Mouse (Mus musculus): ENCODE data around the gene Eef1e1. TPM values are rescaled to one million over a fixed set of nuclear protein-coding genes. Genes with fewer than 3 reads are reported as not detected.
"Not testable (repeated sequence)": the region's sequence is repeated elsewhere in the genome, so short reads cannot be mapped to it uniquely, and the experiment has no call there.

Gene Eef1e1
- total RNA-seq (2017): 57.8 and 76.5 TPM in 2 replicates

DNA sequence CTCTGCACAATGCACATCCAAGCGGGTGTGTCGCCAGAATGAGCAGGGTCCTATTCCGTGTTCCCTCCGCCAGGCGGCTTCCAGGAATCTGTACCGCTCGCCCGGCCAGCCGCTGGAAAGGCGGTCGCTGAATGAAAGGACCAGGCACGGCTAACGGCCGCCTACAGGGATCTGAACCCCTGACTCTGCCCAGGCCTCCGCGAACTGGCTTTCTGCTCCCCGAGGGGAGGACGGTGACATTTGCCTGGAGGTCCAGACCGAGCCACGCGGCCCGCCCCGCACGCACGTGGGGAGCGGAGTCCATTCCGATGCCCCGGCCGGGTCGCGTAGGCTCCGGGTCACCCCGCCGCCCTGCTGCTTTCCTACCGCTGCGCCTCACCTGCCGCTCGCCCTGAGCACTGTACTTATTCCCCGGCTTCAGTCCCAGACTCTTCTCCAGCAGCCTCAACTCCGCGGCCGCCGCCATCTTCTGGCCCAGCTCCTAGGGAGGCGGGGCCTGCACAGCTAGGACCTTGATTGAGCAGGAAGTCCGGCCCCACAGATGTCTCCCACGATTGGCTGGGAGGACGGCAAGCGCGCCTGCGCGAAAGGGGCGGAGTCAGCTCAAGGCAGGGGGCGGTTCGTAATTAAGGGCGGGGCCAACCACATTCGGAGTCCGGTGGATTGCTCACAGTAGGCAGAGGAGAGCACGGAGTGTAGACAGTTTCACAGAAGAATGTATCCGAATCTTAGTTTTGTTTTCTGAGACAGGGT is at the start of gene Eef1e1:
Gene Eef1e1, minus strand, starts transcription at position 531 of the 753 bp plus-strand sequence.
- peak; percentile 98 for ATAC-seq (replicated peaks; ENCODE audit: low read depth, poor library complexity, severe bottlenecking)

DNA sequence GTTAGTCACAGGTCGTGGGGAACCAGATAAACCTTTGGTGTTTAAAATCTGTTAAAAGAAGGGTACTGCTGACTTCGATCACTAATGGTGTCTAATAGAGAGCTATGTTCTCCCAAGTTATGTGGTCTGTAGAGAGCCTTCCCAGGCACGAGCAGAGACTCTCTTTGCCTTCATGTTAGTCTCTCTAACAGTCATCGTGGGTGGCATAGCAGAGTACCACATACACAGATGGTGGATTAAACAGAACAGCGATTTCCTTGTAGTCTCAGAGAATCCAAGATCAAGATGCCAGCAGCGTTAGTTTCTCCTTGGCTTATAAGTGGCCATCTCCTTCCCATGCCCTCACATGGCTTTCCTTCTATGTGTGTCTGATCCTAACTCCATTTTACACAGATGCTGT is 32.0 kb upstream of the Eef1e1 start:
- no peak for ATAC-seq (replicated peaks; ENCODE audit: low read depth, poor library complexity, severe bottlenecking)

DNA sequence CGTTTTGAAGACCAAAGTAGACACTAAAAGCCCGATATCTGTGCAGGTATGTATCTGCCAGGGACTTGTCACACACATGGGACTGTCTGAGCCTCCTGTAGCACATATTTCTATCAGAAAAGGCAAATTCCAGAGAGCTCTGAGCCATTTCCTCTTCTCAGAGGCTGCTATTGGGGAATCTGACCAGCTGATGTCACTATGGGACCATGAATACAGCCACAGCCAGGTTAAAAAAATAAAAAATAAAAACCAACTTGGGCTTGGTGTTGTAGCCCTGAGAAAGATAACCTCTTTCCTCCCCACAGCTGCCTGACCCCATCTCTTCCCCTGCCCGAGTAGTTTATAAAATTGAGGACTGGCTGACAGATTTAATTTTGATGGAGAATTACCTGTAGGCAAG is 31.2 kb upstream of the Eef1e1 start:
- 0 out of 2 replicates have a peak, but pooled peaks have one; percentile 52 for ATAC-seq (replicated peaks; ENCODE audit: low read depth, poor library complexity, severe bottlenecking)

DNA sequence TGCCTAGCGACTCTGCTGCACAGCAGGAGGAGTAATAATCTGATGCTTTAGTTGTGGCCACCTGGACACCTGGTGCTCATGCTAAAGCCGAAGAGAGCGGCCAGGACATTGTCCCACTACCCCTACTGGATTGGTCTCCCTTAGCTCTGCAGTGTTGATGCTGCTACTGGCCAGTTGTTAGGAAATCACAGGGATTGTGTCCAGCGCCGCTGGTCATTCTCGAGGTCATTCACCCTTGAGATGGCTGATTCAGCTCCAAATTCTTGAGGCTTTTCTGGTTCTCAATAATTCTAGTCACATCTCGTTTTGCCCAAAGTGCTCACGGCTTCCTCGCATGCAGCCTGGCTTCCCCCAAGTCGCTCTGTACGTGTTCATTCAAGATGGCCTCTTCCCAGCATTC is 29.9 kb upstream of the Eef1e1 start:
- ATAC-seq (replicated peaks; ENCODE audit: low read depth, poor library complexity, severe bottlenecking): no peak

DNA sequence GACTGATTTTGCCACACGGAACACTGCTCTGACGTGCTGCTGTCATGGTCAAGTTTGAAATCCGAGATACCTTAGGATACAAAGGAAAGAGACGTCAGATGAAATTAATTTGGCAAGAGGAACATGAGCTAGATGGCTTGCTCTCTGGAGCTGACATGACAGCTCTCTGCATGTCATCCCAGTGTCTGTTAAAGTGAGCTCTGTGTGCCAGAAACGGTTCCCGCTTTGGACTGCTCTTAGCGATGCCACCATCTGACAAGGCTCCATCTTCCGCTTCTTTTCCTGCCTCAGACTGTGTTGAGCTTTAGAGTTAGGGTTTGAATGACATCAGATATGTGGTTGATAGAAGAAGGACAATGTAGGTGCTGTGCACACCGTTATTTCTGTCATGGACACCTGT is 13.5 kb upstream of the Eef1e1 start:
- ATAC-seq (replicated peaks; ENCODE audit: low read depth, poor library complexity, severe bottlenecking): no peak

DNA sequence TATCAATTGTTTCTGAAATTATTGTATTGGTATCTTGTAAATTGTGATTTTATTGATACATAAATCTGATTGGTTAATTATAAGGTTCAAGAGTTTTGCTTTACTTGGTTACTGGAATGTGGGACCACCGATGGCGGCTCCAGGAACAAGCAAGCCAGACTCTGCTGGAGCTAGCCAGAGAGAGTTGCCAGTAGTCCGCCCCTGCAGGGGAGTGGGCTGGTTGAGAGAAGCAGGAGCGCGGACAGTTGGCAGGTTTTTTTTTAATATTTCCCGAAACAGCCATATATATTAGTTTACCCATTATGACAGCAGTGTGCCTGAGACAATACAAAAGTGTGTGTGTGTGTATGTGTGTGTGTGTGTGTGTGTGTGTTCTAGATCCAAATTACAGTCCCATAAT is 12.6 kb upstream of the Eef1e1 start:
- ATAC-seq (replicated peaks; ENCODE audit: low read depth, poor library complexity, severe bottlenecking): not testable (repeated sequence)

DNA sequence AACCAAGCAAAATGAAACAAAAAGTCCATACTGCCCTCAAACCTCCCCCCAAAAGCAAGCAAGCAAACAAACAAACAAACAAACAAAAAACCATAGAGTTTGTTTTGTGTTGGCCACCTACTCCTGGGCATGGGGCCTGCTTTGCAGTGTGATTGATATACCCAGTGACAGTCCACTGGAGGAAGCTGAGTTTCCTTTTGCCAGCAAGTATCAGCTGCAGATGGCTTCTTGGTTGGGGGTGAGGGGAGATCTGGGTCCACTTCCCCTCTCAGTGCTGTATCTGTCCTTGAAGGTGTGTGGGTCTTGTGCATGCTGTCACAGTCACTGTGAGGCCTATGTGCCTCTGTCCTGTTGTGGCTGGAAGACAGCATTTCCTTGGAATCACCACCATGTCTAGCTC is 11.2 kb upstream of the Eef1e1 start:
- no peak for ATAC-seq (replicated peaks; ENCODE audit: low read depth, poor library complexity, severe bottlenecking)

DNA sequence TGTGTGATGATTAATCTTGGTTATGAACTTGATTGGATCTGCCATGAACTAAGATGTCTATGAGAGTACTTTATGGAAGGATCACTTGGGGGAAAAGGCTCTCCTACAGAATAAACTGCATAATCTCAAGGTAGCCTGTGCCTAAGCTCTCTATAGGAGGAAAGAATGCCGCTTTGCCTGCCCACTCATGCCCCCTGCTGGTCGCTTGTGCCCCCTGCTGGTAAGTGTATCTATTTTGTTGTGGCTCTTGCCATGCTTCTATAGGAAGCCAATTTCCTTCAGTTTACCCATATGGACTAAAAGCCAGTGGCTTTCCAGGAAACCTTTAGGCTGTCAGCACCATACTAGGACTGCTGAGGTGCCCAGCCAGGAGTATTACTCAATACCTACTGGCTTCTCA is 9.7 kb upstream of the Eef1e1 start:
- peak; percentile 80 for ATAC-seq (replicated peaks; ENCODE audit: low read depth, poor library complexity, severe bottlenecking)

DNA sequence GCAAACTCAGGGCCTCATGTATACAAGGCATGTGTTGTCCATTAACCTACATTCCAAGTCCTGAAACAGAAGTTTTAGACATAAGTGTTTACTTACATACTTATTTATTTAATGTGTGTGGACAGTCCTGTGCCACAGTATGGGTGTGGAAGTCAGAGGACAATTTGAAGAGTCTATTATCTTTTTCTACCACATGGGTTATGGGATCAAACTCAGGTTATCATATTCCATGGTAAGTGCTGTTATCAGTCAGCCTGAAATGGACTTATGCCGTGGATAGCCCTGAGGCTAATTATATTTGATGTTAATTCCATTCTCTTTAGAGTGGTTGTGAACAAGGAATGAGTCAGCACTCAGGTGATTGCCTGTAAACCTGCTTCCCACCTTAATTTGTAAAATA is 5.9 kb upstream of the Eef1e1 start:
- no peak; the same call in 1 of the 2 replicates for ATAC-seq (replicated peaks; ENCODE audit: low read depth, poor library complexity, severe bottlenecking)

DNA sequence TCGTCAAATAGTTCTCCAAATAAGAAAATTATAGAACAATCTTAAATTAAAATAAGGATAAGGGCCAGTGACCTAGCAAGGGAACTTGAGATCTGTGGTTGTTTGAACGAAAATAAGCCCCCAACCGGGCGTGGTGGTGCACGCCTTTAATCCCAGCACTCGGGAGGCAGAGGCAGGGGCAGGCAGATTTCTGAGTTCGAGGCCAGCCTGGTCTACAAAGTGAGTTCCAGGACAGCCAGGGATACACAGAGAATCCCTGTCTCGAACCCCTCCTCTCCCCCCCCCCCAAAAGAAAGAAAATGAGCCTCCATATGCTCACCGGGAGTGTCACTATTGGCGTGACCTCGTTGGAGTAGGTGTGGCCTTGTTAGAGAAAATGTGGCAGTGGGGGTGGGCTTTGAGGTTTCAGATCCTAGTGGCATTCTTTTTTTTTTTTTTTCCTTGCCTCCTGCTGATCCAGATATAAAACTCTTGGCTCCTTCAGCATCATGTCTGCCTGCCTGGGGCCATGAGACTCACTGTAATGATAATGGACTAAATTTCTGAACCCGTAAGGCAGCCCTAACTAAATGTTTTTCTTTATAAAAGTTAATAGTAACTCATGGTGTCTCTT is 772 bp upstream of the Eef1e1 start:
- no peak for ATAC-seq (replicated peaks; ENCODE audit: low read depth, poor library complexity, severe bottlenecking)

DNA sequence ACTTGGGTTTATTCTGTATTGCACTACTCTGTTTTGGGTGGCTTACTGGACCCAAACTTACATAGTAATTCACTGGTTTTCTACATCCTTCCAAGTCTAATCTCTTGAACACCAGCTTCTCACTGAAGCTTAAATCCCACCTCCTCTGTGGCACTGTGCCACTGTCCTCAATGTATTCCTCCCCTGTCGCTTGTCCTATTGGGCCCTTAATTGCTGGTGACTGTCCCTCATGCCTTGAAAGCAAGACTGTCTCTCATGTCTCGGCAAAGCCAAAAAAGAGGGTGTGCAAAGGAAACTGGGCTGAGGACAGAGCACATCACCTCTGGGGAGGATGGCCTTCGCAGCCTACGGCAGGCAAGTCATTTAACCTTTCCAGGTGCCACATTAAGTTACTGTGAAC is 993 bp downstream of the Eef1e1 start:
- ATAC-seq (replicated peaks; ENCODE audit: low read depth, poor library complexity, severe bottlenecking): no peak

DNA sequence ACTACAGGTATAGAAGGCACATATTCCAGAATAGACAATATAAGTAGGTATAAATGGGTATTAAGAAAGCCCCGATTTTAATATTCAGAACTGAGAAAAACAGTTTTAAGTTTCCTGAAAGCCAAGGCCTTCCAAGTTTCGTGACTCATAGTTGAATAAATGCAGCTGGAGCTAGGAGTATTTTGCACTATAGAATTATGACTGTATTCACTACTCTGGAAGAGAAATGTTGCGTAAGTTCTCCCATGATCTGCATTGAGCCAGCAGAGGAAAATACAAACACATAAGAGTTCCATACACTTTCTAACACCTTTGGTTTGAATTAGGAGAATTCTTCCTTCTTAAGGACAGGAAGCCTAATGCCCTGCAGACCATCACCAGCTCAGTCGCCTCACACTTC is 8.6 kb downstream of the Eef1e1 start:
- ATAC-seq (replicated peaks; ENCODE audit: low read depth, poor library complexity, severe bottlenecking): no peak

DNA sequence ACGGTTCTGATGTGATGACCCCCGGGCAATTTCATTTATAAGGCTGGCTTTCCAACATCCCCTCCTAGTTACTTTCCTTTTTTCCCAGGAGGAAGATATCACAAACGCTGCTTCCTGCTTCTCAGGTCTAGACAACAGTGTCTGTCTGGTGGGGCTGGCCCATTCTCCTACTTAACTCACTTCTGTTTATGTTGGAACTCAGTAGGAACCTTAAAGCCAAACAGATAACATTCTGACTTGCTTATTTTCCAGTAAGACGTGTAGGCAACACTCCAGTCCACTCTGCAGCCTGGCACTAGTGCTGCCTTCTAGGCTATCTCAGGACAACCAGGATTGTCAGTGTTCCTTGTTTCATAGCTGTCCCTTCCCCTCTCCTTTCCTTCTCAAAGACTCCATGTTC is 9.8 kb downstream of the Eef1e1 start:
- no peak for ATAC-seq (replicated peaks; ENCODE audit: low read depth, poor library complexity, severe bottlenecking)

DNA sequence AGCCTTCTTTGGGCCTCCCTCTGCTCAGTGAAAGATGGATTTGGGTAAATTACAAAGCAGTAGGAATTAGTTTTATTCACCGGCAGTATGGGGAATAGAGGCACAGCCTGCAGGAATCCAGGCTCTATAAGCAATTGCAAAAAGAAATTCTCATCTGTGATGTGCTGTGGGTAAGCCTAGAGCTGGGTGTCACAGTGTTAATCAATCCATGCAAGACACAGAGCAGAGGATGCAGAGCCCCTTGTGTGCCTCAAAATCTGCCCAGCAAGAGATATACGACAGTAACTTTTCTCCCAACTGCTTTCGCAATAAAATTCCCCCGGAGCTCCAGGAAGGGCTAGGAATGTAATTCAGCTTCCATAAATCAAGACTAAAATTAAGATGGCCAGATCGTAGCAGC is 17.4 kb downstream of the Eef1e1 start:
- no peak for ATAC-seq (replicated peaks; ENCODE audit: low read depth, poor library complexity, severe bottlenecking)

DNA sequence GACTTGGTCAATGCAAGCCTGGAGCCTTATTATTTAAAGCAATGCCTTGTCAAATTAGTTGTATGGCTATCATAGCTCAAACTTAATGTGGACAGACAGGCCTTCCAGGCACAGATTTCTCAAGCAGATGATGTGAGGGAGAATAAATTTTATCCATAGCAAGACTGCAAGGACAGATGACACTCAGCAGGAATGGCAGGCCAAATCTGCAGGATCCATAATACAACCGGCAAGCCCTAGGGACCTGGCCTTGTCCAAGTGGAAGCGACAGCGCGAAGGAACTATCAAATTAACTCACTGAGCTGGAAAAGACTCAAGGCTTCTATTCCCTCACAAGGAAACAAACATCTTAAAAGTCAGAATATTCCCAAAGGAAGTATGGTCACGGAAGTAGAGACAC is 17.9 kb downstream of the Eef1e1 start:
- ATAC-seq (replicated peaks; ENCODE audit: low read depth, poor library complexity, severe bottlenecking): no peak

DNA sequence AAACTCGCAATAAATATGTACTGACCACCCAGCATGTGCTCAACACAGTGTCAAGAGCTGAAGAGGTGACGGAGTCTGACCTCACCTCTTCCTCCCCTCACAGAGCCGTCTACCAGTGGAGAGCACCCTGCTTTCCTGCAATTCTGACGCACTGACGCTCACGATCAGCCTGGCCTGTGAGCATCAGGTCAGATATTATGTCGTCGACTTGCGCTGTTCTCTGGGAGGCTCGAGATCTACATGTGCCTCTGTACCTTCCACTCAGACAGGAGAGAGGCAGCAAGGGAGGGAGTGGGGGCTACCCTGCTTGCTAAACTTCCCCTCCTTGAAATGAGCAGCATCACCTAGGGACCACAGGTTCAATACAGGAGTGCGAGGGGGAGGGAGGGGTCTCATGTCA is 20.2 kb downstream of the Eef1e1 start:
- no peak for ATAC-seq (replicated peaks; ENCODE audit: low read depth, poor library complexity, severe bottlenecking)

DNA sequence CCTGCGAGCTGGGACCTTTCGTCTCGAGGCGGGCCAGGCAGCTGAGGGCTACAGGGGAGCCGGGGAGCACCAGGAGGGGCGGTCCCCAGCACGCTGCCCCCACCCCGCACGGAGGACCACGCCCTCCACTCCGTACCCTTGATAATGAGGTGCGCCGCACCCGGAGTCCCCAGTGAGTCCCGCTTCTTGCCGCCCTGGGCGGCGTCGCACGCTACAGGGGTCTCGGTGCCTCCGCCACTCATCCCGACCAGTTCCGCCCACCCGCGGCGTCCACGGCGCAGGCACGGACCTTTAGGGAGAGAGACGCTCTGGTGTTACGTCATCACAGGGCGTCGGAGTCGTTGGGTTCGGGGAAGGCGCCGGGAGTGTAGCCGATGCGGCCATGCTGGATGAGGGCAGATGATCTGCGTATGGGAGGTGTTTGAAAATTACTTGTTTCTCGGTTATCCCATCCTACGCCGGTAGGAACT is 24.0 kb downstream of the Eef1e1 start, which contains the start of gene Bloc1s5:
Gene Bloc1s5, minus strand, starts transcription at position 310 of the 470 bp plus-strand sequence.
- peak; percentile 89 for ATAC-seq (replicated peaks; ENCODE audit: low read depth, poor library complexity, severe bottlenecking)

DNA sequence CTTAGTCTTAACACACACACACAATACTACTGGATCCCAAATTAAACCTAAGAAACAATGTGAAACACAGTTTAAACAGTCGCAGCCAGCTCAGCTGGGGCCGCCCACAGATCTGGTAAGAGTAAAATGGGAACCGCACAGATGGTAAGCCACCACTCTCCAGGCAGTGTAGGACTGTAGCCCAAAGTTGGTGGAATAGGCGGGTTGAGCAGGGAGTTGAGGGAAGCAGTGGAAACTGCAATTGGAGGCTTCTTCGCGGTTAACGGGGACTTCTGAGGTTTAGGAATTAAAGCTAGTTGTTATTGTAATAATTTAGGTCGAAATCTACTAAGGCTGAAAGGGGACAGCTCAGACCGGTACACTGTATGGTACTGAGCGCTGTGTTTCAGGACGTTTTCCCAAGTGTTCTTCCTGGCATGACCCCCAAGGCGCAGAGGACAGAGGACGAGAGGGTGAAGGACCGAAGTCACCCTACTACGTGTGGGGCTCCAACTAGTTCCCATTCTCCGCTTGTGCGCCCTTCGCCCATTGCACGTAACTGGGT is 24.5 kb downstream of the Eef1e1 start:
- peak; percentile 45 for ATAC-seq (replicated peaks; ENCODE audit: low read depth, poor library complexity, severe bottlenecking)

DNA sequence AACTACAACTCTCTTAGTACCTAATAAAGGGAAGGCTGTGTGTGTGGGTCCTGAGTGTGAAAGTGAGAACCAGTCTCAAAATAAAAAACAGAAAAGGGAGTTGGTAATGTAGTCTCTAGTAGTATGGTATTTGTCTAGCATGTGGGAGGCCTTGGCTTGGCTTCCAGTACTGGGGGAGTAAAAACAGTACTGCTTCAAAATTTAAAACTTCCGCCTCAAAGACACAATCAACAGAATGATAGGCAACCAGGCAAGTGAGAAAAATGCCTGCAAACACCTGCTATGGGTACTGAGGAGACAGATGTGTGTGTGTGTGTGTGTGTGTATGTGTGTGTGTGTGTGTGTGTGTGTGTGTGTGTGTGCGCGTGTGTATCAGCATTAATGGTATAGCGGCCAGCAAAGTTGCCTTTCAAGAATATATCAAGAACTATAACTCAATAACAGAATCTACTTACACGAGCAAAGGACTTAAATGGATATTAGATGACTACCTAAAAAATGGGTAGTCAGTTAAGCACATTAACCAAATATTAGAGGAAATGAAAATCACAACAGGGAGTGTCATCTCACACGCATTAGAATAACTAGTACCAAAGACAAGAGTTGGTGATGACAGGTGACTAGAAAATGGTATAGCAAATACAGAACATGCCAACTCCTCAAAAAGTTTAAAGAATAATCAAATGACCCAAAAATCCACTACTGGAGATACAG is 25.4 kb downstream of the Eef1e1 start:
- no peak for ATAC-seq (replicated peaks; ENCODE audit: low read depth, poor library complexity, severe bottlenecking)

DNA sequence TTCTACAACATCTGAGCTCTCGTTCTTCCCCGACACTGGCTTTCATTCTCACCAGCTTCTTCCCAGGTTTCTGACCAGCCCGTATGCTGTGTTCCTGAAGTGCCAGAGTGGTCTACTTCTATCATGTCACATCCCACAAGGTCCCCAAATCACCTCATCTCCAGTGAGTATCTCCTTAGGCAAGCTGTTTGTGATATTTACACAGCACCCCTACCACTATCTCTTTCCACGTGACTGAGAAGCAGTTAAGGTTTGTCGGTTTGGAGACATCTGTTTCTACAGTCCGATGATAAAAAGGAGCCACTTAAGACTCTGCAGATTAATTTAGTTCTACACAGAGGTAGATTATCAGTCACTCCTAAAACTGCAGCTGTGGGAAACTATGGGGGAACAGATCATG is 26.3 kb downstream of the Eef1e1 start:
- ATAC-seq (replicated peaks; ENCODE audit: low read depth, poor library complexity, severe bottlenecking): no peak

DNA sequence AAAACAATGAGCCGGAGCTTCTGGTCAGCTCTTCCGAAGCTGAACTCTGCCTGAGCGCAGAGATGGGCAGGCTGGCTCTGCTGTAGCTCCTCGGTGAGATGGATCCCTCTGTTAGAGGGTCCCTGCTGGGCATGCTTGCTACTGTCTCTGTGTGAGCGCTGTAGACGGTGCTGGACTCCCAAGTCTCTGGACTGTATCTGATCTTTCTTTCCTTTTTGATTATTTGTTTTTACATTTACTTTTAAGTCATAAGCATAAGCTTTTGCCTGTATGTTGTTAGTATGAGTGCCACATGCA is 32.7 kb downstream of the Eef1e1 start:
- no peak for ATAC-seq (replicated peaks; ENCODE audit: low read depth, poor library complexity, severe bottlenecking)
